Mouse (Mus musculus): ENCODE results near the gene Tsc22d2. TPM values are rescaled to one million over a fixed set of nuclear protein-coding genes. Genes with fewer than 3 reads are reported as not detected.

The Tsc22d2 gene
- polyA plus RNA-seq (2012; rRNA removed), result 21.4 and 29.7 TPM in 2 replicates

DNA sequence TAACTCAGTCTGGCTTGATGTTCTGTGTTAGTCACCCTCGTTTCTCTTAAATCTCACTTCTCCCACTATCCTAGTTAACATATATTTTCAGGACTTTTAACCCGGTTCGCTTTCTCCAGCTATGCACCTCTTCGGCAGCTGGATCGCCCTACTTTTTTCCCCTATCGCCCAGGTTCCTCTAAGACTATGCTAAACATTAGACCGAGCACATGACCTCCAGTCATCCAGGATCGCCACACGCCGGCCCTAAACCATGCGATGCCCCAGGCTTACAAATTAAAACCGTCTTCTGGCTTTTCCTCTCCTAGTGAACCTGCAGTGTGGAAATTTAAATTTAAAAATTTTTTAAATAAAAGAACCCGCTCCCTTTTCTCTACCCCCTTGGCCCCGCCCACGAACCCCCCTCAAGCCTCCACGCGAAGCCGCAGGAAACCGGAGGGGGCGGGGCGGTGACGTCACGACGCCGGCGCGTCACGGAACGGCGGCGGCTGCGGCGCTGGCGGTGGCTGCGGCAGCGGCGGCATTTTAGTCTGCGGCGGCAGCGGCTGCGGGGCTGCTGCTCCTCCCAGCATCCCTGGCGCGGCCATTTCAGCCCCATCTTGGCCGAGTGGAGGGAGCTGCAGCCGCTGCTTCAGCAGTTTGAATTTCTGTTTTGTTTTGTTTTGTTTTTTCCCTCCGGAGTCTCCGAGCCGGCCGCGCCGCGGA lies at the start of gene Tsc22d2:
TSS of gene Tsc22d2 (plus strand) at position 482 of the 705 bp plus-strand sequence.
- H3K27me3 ChIP-seq (ENCODE audit: control insufficient read depth, insufficient read depth, low read length), result no peaks in the 10 kb centered on the region
- no peaks in the 10 kb centered on the region for H3K4me1 ChIP-seq (replicated peaks; ENCODE audit: control insufficient read depth, insufficient read depth, low read length)
- H3K4me3 ChIP-seq (ENCODE audit: control insufficient read depth, insufficient read depth, low read length), result peak within 1 kb of the TSS; percentile 91
- under 1% methylated on average over 52 of the region's 52 CpGs for WGBS
- TF ChIP-seq POLR2A (IDR thresholded peaks at IDR 0.05; ENCODE audit: control insufficient read depth, extremely low read depth, insufficient read depth, low read length, poor library complexity) (peak; percentile 77), CTCF (IDR thresholded peaks at IDR 0.05; ENCODE audit: borderline replicate concordance, control insufficient read depth, extremely low read depth, insufficient read depth, low read length, poor library complexity) (no peak; the same call in 1 of the 2 replicates)
- peak; percentile 98 for DNase-seq
- peak within 1 kb of the TSS; percentile 47; the same call in 1 of the 2 replicates for H3K27ac ChIP-seq (ENCODE audit: control insufficient read depth, insufficient read depth, low read length)
- no peaks in the 10 kb centered on the region for H3K36me3 ChIP-seq (ENCODE audit: control insufficient read depth, insufficient read depth, low read length)

DNA sequence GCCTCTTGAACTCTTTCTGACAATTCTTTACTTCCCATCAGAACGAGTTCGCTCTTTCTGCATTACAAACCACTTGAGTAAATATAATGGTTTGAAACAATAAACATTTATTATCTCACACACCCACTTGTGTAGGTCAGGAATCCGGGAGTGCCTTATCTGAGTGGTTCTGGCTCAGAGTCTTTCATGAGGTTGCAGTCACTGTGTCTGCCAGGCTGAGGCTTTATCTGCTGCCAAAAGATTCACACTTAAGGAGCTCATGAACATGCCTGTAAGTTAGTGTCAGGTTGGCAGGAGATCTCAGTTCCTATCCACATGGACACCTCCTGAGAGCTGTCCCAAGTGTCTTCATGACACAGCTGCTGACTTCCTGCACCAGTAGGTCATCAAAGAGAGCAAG lies 47.8 kb upstream of the Tsc22d2 start:
- TF ChIP-seq CTCF (IDR thresholded peaks at IDR 0.05; ENCODE audit: borderline replicate concordance, control insufficient read depth, extremely low read depth, insufficient read depth, low read length, poor library complexity), result no peak
- TF ChIP-seq POLR2A (IDR thresholded peaks at IDR 0.05; ENCODE audit: control insufficient read depth, extremely low read depth, insufficient read depth, low read length, poor library complexity), result no peak
- WGBS, result 88% methylated on average over 3 of the region's 3 CpGs
- H3K27me3 ChIP-seq (ENCODE audit: control insufficient read depth, insufficient read depth, low read length), result no peaks in the 10 kb centered on the region
- H3K4me3 ChIP-seq (ENCODE audit: control insufficient read depth, insufficient read depth, low read length), result no peak overlapping the region
- H3K36me3 ChIP-seq (ENCODE audit: control insufficient read depth, insufficient read depth, low read length), result no peaks in the 10 kb centered on the region
- DNase-seq, result no peak
- no peak overlapping the region for H3K27ac ChIP-seq (ENCODE audit: control insufficient read depth, insufficient read depth, low read length)
- no peaks in the 10 kb centered on the region for H3K4me1 ChIP-seq (replicated peaks; ENCODE audit: control insufficient read depth, insufficient read depth, low read length)

DNA sequence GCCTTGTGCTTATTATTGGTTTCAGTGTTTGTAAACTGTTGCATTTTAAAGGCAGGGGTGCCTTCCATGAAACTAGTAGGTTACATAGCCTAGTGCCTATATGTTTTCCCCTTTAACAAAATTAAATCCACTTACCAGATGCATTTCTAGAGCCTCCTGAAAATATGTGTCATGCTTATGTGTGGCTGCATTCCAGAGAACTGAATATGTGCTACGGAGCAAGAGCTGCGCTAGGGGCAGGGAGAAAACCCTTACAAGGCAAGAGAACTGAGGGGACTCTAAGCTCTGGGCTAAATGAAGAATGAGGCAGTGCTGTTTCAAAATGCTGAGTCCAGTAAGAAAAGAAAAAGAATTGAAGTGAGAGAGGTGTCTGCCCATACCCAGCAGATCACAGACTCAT lies 43.7 kb upstream of the Tsc22d2 start:
- H3K27ac ChIP-seq (ENCODE audit: control insufficient read depth, insufficient read depth, low read length), result no peak overlapping the region
- no peaks in the 10 kb centered on the region for H3K36me3 ChIP-seq (ENCODE audit: control insufficient read depth, insufficient read depth, low read length)
- no peaks in the 10 kb centered on the region for H3K27me3 ChIP-seq (ENCODE audit: control insufficient read depth, insufficient read depth, low read length)
- 96% methylated on average over 2 of the region's 2 CpGs for WGBS
- DNase-seq, result no peak
- no peaks in the 10 kb centered on the region for H3K4me1 ChIP-seq (replicated peaks; ENCODE audit: control insufficient read depth, insufficient read depth, low read length)
- TF ChIP-seq POLR2A (IDR thresholded peaks at IDR 0.05; ENCODE audit: control insufficient read depth, extremely low read depth, insufficient read depth, low read length, poor library complexity), result no peak
- TF ChIP-seq CTCF (IDR thresholded peaks at IDR 0.05; ENCODE audit: borderline replicate concordance, control insufficient read depth, extremely low read depth, insufficient read depth, low read length, poor library complexity), result no peak
- H3K4me3 ChIP-seq (ENCODE audit: control insufficient read depth, insufficient read depth, low read length), result no peak overlapping the region

DNA sequence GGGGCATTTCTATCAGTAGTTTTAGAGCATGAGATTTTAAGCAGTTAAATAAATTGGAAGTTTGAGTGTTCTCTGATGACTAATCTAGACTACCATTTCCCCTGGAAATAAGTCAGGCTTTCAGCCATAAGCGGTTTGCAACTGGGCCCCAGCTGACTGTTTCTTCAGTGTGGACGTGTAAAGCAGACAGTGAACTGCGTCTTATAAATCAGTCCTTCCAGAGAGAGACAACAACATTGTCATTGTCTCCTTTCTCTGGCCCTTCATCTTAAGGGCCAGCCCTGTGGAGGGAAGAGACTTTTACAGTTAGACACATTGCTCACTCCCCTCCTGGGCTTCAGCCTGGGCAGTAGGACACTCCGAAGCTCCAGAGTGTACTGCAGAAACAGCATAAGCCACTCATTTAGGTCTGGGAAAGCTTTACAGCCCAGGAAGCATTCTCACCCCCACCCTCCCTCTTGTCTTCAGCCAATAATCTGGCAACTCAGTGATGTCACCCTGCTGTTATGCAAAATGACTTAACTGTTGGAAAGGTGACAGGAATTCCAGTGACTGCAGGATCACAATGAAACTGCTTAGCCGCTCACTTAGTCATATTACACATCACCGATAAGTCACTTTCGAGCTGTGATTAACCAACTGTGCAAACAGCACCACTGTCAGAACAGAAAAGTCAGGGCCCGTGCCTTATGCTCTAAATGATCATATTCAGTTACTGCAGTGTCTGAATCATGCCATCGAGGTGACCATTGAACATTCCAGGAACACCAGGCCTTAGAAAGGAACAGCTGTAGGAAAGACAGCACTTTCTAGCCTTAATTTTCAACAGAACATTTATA lies 42.2 kb upstream of the Tsc22d2 start:
- TF ChIP-seq POLR2A (IDR thresholded peaks at IDR 0.05; ENCODE audit: control insufficient read depth, extremely low read depth, insufficient read depth, low read length, poor library complexity), result no peak
- no peak for TF ChIP-seq CTCF (IDR thresholded peaks at IDR 0.05; ENCODE audit: borderline replicate concordance, control insufficient read depth, extremely low read depth, insufficient read depth, low read length, poor library complexity)

DNA sequence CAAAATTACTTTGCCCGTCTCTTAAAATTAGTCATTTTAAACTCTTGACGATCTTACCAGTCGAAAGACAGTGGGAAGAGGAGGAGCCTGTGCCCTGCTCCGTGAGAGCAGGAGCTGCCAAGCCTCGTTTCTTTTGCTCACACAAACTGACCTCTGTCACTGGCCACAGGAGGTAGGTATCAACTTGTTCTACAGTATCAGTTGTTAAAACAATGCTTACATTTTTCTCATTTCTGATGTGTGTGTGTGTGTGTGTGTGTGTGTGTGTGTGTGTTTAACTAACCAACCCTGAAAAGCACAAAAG lies 41.7 kb upstream of the Tsc22d2 start:
- Histone ChIP-seq H3K36me3 (ENCODE audit: control insufficient read depth, insufficient read depth, low read length) (no peaks in the 10 kb centered on the region), H3K27ac (ENCODE audit: control insufficient read depth, insufficient read depth, low read length) (no peak overlapping the region), H3K27me3 (ENCODE audit: control insufficient read depth, insufficient read depth, low read length) (no peaks in the 10 kb centered on the region), H3K4me3 (ENCODE audit: control insufficient read depth, insufficient read depth, low read length) (no peak overlapping the region), H3K4me1 (replicated peaks; ENCODE audit: control insufficient read depth, insufficient read depth, low read length) (no peaks in the 10 kb centered on the region)
- WGBS, result 30% methylated on average over 5 of the region's 5 CpGs
- TF ChIP-seq POLR2A (IDR thresholded peaks at IDR 0.05; ENCODE audit: control insufficient read depth, extremely low read depth, insufficient read depth, low read length, poor library complexity) (no peak), CTCF (IDR thresholded peaks at IDR 0.05; ENCODE audit: borderline replicate concordance, control insufficient read depth, extremely low read depth, insufficient read depth, low read length, poor library complexity) (no peak)
- DNase-seq, result no peak

More for the DNA sequence above, 42.2 kb upstream of the Tsc22d2 start:
- DNase-seq, result no peak
- no peaks in the 10 kb centered on the region for H3K36me3 ChIP-seq (ENCODE audit: control insufficient read depth, insufficient read depth, low read length)
- H3K4me3 ChIP-seq (ENCODE audit: control insufficient read depth, insufficient read depth, low read length), result no peak overlapping the region
- WGBS, result 71% methylated on average over 9 of the region's 9 CpGs
- H3K4me1 ChIP-seq (replicated peaks; ENCODE audit: control insufficient read depth, insufficient read depth, low read length), result no peaks in the 10 kb centered on the region
- no peak overlapping the region for H3K27ac ChIP-seq (ENCODE audit: control insufficient read depth, insufficient read depth, low read length)
- no peaks in the 10 kb centered on the region for H3K27me3 ChIP-seq (ENCODE audit: control insufficient read depth, insufficient read depth, low read length)

DNA sequence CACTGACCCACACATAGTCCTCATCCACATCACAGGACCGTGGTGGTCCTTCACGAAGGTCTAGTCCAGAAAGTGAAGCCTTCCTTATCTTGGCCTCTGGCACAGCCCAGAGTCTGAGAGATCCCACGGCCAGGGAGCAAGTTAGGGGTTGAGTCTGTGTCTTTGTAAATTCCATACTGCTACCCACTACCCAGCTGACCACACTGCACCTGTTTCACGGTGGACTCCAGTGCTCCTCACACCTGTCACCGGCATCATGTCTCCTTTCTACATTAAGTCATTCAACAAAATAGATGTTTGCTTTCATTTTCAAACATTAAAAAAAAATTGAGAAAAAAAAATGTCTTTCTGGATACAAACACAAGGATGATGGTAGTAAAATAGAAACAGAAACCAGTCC lies 40.2 kb upstream of the Tsc22d2 start:
- Histone ChIP-seq H3K27me3 (ENCODE audit: control insufficient read depth, insufficient read depth, low read length) (no peaks in the 10 kb centered on the region), H3K4me1 (replicated peaks; ENCODE audit: control insufficient read depth, insufficient read depth, low read length) (no peaks in the 10 kb centered on the region), H3K4me3 (ENCODE audit: control insufficient read depth, insufficient read depth, low read length) (no peak overlapping the region), H3K27ac (ENCODE audit: control insufficient read depth, insufficient read depth, low read length) (no peak overlapping the region), H3K36me3 (ENCODE audit: control insufficient read depth, insufficient read depth, low read length) (no peaks in the 10 kb centered on the region)
- WGBS, result 91% methylated on average over 5 of the region's 5 CpGs
- no peak for DNase-seq
- TF ChIP-seq CTCF (IDR thresholded peaks at IDR 0.05; ENCODE audit: borderline replicate concordance, control insufficient read depth, extremely low read depth, insufficient read depth, low read length, poor library complexity) (no peak), POLR2A (IDR thresholded peaks at IDR 0.05; ENCODE audit: control insufficient read depth, extremely low read depth, insufficient read depth, low read length, poor library complexity) (no peak)

All from thymus, adult 2 months (tissue).